Mouse (Mus musculus): ENCODE measurements around the gene Pappa.

Pappa gene

GRCm38 (mm10) chr4:65328486-65329308 is 204.7 kb downstream of the Pappa start:
- DNase-seq (ENCODE audit: low read depth): no peak

- DNase-seq (ENCODE audit: low read depth): no peak
Measured at GRCm38 (mm10) chr4:65333718-65334117, 209.7 kb downstream of the Pappa start.

GRCm38 (mm10) chr4:65341766-65342165 is 217.8 kb downstream of the Pappa start:
- DNase-seq (ENCODE audit: low read depth): no peak

GRCm38 (mm10) chr4:65350521-65350920 is 226.5 kb downstream of the Pappa start:
- DNase-seq (ENCODE audit: low read depth): no peak

GRCm38 (mm10) chr4:65354580-65354979 is 230.6 kb downstream of the Pappa start:
- no peak for DNase-seq (ENCODE audit: low read depth)

GRCm38 (mm10) chr4:65367135-65367534 is 243.2 kb downstream of the Pappa start:
- DNase-seq (ENCODE audit: low read depth): no peak

- no peak for DNase-seq (ENCODE audit: low read depth)
Measured at GRCm38 (mm10) chr4:65372731-65373130, 248.8 kb downstream of the Pappa start.

GRCm38 (mm10) chr4:65373841-65374240 is 249.9 kb downstream of the Pappa start:
- no peak for DNase-seq (ENCODE audit: low read depth)

GRCm38 (mm10) chr4:65376571-65376970 is 252.6 kb downstream of the Pappa start:
- DNase-seq (ENCODE audit: low read depth): no peak

GRCm38 (mm10) chr4:65379461-65379860 is 255.5 kb downstream of the Pappa start:
- DNase-seq (ENCODE audit: low read depth): no peak

- no peak for DNase-seq (ENCODE audit: low read depth)
Measured at GRCm38 (mm10) chr4:65383070-65383469, 259.1 kb downstream of the Pappa start.

- no peak for DNase-seq (ENCODE audit: low read depth)
Measured at GRCm38 (mm10) chr4:65391001-65391400, 267.0 kb downstream of the Pappa start.

GRCm38 (mm10) chr4:65396806-65397205 is 272.8 kb downstream of the Pappa start:
- DNase-seq (ENCODE audit: low read depth): no peak

- no peak for DNase-seq (ENCODE audit: low read depth)
Measured at GRCm38 (mm10) chr4:65399457-65399856, 275.5 kb downstream of the Pappa start.

GRCm38 (mm10) chr4:65402286-65402685 is 278.3 kb downstream of the Pappa start:
- no peak for DNase-seq (ENCODE audit: low read depth)

- DNase-seq (ENCODE audit: low read depth): no peak
Measured at GRCm38 (mm10) chr4:65402836-65403634, 279.1 kb downstream of the Pappa start.
